Mouse (Mus musculus): ENCODE data around the gene P3h2. TPM values are rescaled to one million over a fixed set of nuclear protein-coding genes. Genes with fewer than 3 reads are reported as not detected.

P3h2 gene
- polyA plus RNA-seq, 1 experiment from 2014 or later: 1.6 TPM

DNA sequence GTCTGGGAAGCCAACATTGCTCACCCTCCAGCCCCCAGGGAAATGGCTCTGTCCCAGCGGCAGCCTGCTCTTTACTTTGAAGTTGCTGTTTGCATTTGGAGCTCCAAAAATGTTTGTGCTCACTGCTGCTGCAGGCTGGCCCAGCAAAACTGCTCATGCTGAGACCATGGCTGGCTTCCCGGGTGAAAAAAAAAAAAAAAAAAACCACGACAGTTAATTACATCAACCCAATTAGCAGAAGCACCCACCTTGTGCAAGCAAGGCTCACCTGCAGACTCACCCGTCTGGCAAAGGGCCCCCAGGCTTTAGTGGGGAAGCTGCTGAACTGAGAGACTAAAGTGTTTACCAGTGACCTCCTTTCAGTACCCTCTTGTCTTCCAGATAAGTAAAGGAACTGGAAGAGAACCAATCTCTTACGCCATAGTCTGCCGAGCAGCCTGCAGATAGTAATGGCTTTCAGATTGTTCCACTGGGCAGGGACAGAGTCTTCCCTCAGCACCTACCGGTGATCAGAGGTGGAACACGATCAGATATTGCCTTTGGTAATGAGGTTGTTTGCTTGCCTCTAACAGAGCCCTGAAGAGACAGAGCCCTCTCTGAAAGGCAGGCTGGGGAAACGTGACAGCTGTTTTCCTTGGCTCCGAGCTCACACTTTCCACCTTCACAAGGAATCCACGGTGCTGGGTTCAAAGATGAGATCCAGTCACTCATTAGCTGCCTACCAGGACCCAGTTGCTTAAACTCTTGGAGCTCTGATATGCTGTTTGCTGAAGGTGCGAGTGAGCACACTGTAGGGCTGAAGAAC is 160.2 kb downstream of the P3h2 start:
- Histone ChIP-seq H3K4me3 (no peak overlapping the region), H3K9ac (no peak overlapping the region), H3K4me2 (no peak overlapping the region), H3K27ac (replicated peaks) (no peak overlapping the region), H3K27me3 (no peaks in the 10 kb centered on the region), H3K36me3 (no peaks in the 10 kb centered on the region), H3K4me1 (replicated peaks) (no peaks in the 10 kb centered on the region), H3K9me3 (no peaks in the 10 kb centered on the region)
- 66% methylated on average over 12 of the region's 12 CpGs for WGBS
- no peak for ATAC-seq (ENCODE audit: low read depth)

GRCm38 (mm10) chr16:25942261-25942660 is 163.3 kb downstream of the P3h2 start:
- Histone ChIP-seq H3K9me3 (no peaks in the 10 kb centered on the region), H3K4me1 (replicated peaks) (no peaks in the 10 kb centered on the region), H3K9ac (no peak overlapping the region), H3K4me3 (no peak overlapping the region), H3K27ac (replicated peaks) (no peak overlapping the region), H3K4me2 (no peak overlapping the region), H3K27me3 (no peaks in the 10 kb centered on the region), H3K36me3 (no peaks in the 10 kb centered on the region)
- WGBS: 84% methylated on average over 4 of the region's 4 CpGs
- no peak for ATAC-seq (ENCODE audit: low read depth)

DNA sequence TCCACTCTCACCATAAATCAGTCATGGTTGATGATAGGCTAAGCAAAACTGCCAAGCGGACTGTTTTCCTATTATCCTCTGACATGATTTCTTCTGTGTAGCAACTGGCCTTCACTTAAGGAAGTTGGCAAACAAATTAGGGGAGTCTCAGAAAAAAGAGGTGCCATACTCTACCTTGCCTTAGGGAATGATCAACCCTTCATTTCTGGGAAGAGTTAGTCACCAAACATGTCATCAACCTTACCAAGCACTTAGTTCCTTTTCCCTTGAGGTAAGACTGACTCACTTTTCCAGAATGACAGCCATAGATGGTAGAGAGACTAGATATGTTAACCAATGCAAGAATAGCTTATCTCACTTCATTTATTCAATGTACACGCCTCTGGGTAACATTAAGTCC is 171.4 kb downstream of the P3h2 start:
- H3K36me3 ChIP-seq: no peaks in the 10 kb centered on the region
- no peak overlapping the region for H3K4me2 ChIP-seq
- H3K27ac ChIP-seq (replicated peaks): no peak overlapping the region
- H3K27me3 ChIP-seq: no peaks in the 10 kb centered on the region
- H3K4me1 ChIP-seq (replicated peaks): no peaks in the 10 kb centered on the region
- no peaks in the 10 kb centered on the region for H3K9me3 ChIP-seq
- H3K4me3 ChIP-seq: no peak overlapping the region
- H3K9ac ChIP-seq: no peak overlapping the region
- ATAC-seq (ENCODE audit: low read depth): no peak
- WGBS: 73% methylated on average over 2 of the region's 2 CpGs

DNA sequence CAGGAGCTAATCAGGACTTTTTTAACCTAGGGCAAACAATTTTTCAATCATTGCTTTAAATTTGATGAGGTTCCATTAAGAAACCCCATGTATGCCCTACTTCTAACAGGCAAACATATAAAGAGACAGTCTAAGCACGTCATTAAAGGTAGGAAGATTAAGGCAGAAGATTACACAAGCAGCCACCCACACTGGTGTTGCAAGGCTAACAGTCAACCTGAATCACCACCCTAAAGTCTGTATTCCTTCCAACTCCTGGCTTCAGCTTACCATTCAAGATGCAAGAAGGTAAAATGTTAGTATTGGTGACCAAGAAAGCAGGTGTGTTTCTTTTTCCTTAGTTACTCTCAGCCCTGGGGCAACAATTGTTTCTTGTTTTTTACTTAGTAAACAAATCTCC is 193.4 kb downstream of the P3h2 start:
- Histone ChIP-seq H3K27ac (replicated peaks) (no peak overlapping the region), H3K36me3 (no peaks in the 10 kb centered on the region), H3K4me1 (replicated peaks) (no peaks in the 10 kb centered on the region), H3K4me3 (no peak overlapping the region), H3K4me2 (no peak overlapping the region), H3K9me3 (no peaks in the 10 kb centered on the region), H3K9ac (no peak overlapping the region), H3K27me3 (no peaks in the 10 kb centered on the region)
- ATAC-seq (ENCODE audit: low read depth): no peak
- WGBS: 78% methylated on average over 1 of the region's 1 CpGs

Measured in neural tube, embryonic 13.5 days (tissue).